Mouse (Mus musculus) heart, embryonic 12.5 days (tissue): ENCODE results near the gene Inpp4a. TPM values are rescaled to one million over a fixed set of nuclear protein-coding genes. Genes with fewer than 3 reads are reported as not detected.

Experiments used
- ATAC-seq: fragments of 200-750 bp; cut with Nextera tagmentation; 2 replicates; pipeline ENCODE4 v1.8.0; 2017; ENCODE audit warnings: moderate TSS enrichment, moderate library complexity; ENCODE audit not compliant: insufficient number of reproducible peaks, low FRiP score
- H3K27ac ChIP-seq: fragments of 300-500 bp; sonication (generic); 2 replicates; pipeline ENCODE4 v1.5.1; 2016; ENCODE audit warnings: mild to moderate bottlenecking, moderate library complexity; ENCODE audit not compliant: poor library complexity, severe bottlenecking
- H3K27me3 ChIP-seq: fragments of 300-500 bp; sonication (generic); replicated peaks from 2 replicates; pipeline ENCODE4 v1.6.1; 2016; ENCODE audit warnings: mild to moderate bottlenecking, moderate library complexity
- H3K36me3 ChIP-seq: fragments of 300-500 bp; sonication (generic); 2 replicates; pipeline ENCODE4 v1.6.1; 2016; ENCODE audit warnings: mild to moderate bottlenecking, moderate library complexity
- H3K4me1 ChIP-seq: fragments of 300-500 bp; sonication (generic); replicated peaks from 2 replicates; pipeline ENCODE4 v1.6.1; 2016; ENCODE audit warnings: mild to moderate bottlenecking
- H3K4me2 ChIP-seq: fragments of 300-500 bp; sonication (generic); 2 replicates; pipeline ENCODE4 v1.6.1; 2016; ENCODE audit warnings: mild to moderate bottlenecking, moderate library complexity
- H3K4me3 ChIP-seq: fragments of 300-500 bp; sonication (generic); 2 replicates; pipeline ENCODE4 v1.5.1; 2016; ENCODE audit warnings: mild to moderate bottlenecking
- H3K9ac ChIP-seq: fragments of 300-500 bp; sonication (generic); 2 replicates; pipeline ENCODE4 v1.6.1; 2016; ENCODE audit warnings: mild to moderate bottlenecking, moderate library complexity
- H3K9me3 ChIP-seq: fragments of 300-500 bp; sonication (generic); replicated peaks from 2 replicates; pipeline ENCODE4 v1.6.1; 2016; ENCODE audit warnings: mild to moderate bottlenecking, moderate library complexity
- WGBS: fragments of 180-500 bp; shearing (Covaris S2); methylation state at CpG from one replicate; pipeline ENCODE4 v1.1.7; 2016; 5-methylcytosine and 5-hydroxymethylcytosine counted together
- polyA plus RNA-seq: library from polyadenylated mRNA; unstranded; fragments of >200 nt; fragmentation: Nextera tagmentation; extraction: Ambion mirVana; gene quantifications from 2 replicates; pipeline ENCODE4 v1.2.1, GENCODE M21; 2016

The Inpp4a gene
- polyA plus RNA-seq, result 14.9 and 15.4 TPM in 2 replicates

- peak within 1 kb of the TSS; percentile 91 for H3K4me3 ChIP-seq
- peak within 1 kb of the TSS; percentile 68 for H3K4me2 ChIP-seq
- H3K9ac ChIP-seq, result peak within 1 kb of the TSS; percentile 94
- H3K9me3 ChIP-seq, result no peaks in the 10 kb centered on the region
- ATAC-seq, result peak; percentile 92
- H3K36me3 ChIP-seq, result no peaks in the 10 kb centered on the region
- H3K27ac ChIP-seq, result no peak within 1 kb of the TSS
- peaks cover 10% of the 10 kb centered on the region for H3K4me1 ChIP-seq
- H3K27me3 ChIP-seq, result no peaks in the 10 kb centered on the region
- under 1% methylated on average over 77 of the region's 77 CpGs for WGBS
Observed at GRCm38 (mm10) chr1:37299540-37300491, at the start of gene Inpp4a. TSS of gene Inpp4a (plus strand) at chr1:37299865.

GRCm38 (mm10) chr1:37250643-37251310 lies 48.9 kb upstream of the Inpp4a start:
- Histone ChIP-seq H3K4me2 (no peak overlapping the region), H3K9me3 (no peaks in the 10 kb centered on the region), H3K4me1 (no peaks in the 10 kb centered on the region), H3K27ac (no peak overlapping the region), H3K4me3 (no peak overlapping the region), H3K9ac (no peak overlapping the region), H3K36me3 (no peaks in the 10 kb centered on the region), H3K27me3 (no peaks in the 10 kb centered on the region; the same call in 1 of the 2 replicates)
- 43% methylated on average over 5 of the region's 5 CpGs for WGBS
- ATAC-seq, result no peak

- H3K36me3 ChIP-seq, result no peaks in the 10 kb centered on the region
- no peak overlapping the region for H3K4me2 ChIP-seq
- no peak overlapping the region for H3K4me3 ChIP-seq
- no peak overlapping the region for H3K27ac ChIP-seq
- no peaks in the 10 kb centered on the region for H3K27me3 ChIP-seq
- no peak overlapping the region for H3K9ac ChIP-seq
- H3K4me1 ChIP-seq, result no peaks in the 10 kb centered on the region
- WGBS, result 88% methylated on average over 2 of the region's 2 CpGs
- H3K9me3 ChIP-seq, result no peaks in the 10 kb centered on the region
- ATAC-seq, result no peak
Observed at GRCm38 (mm10) chr1:37258443-37258842, 41.2 kb upstream of the Inpp4a start.

GRCm38 (mm10) chr1:37272464-37272863 lies 27.2 kb upstream of the Inpp4a start:
- ATAC-seq, result no peak
- H3K27me3 ChIP-seq, result peaks cover 6% of the 10 kb centered on the region
- no peak overlapping the region for H3K4me2 ChIP-seq
- no peaks in the 10 kb centered on the region for H3K9me3 ChIP-seq
- H3K4me3 ChIP-seq, result no peak overlapping the region
- WGBS, result 7% methylated on average over 7 of the region's 7 CpGs
- H3K36me3 ChIP-seq, result no peaks in the 10 kb centered on the region
- no peak overlapping the region for H3K27ac ChIP-seq
- no peaks in the 10 kb centered on the region for H3K4me1 ChIP-seq
- H3K9ac ChIP-seq, result no peak overlapping the region

GRCm38 (mm10) chr1:37286556-37286955 lies 13.1 kb upstream of the Inpp4a start:
- H3K4me2 ChIP-seq, result no peak overlapping the region
- H3K36me3 ChIP-seq, result no peaks in the 10 kb centered on the region
- no peaks in the 10 kb centered on the region for H3K27me3 ChIP-seq
- H3K4me3 ChIP-seq, result no peak overlapping the region
- H3K27ac ChIP-seq, result no peak overlapping the region
- 70% methylated on average over 7 of the region's 7 CpGs for WGBS
- H3K9ac ChIP-seq, result no peak overlapping the region
- no peaks in the 10 kb centered on the region for H3K4me1 ChIP-seq
- ATAC-seq, result no peak
- peaks cover 7% of the 10 kb centered on the region; the same call in 1 of the 2 replicates for H3K9me3 ChIP-seq

- WGBS, result 92% methylated on average over 1 of the region's 1 CpGs
- Histone ChIP-seq H3K9ac (no peak overlapping the region), H3K27ac (no peak overlapping the region), H3K27me3 (no peaks in the 10 kb centered on the region), H3K4me3 (no peak overlapping the region), H3K9me3 (peaks cover 7% of the 10 kb centered on the region; the same call in 1 of the 2 replicates), H3K36me3 (no peaks in the 10 kb centered on the region), H3K4me1 (no peaks in the 10 kb centered on the region), H3K4me2 (no peak overlapping the region)
- ATAC-seq, result no peak
Observed at GRCm38 (mm10) chr1:37287748-37288147, 11.9 kb upstream of the Inpp4a start.

- ATAC-seq, result no peak
- Histone ChIP-seq H3K9ac (no peak overlapping the region), H3K27me3 (no peaks in the 10 kb centered on the region), H3K4me3 (no peak overlapping the region), H3K9me3 (peaks cover 7% of the 10 kb centered on the region; the same call in 1 of the 2 replicates), H3K36me3 (no peaks in the 10 kb centered on the region), H3K4me2 (no peak overlapping the region), H3K4me1 (no peaks in the 10 kb centered on the region), H3K27ac (no peak overlapping the region)
- 75% methylated on average over 11 of the region's 11 CpGs for WGBS
Observed at GRCm38 (mm10) chr1:37288181-37288935, 11.3 kb upstream of the Inpp4a start.

- Histone ChIP-seq H3K4me2 (no peak overlapping the region), H3K9ac (no peak overlapping the region), H3K4me1 (no peaks in the 10 kb centered on the region), H3K9me3 (peaks cover 3% of the 10 kb centered on the region; the same call in 1 of the 2 replicates), H3K4me3 (no peak overlapping the region), H3K36me3 (no peaks in the 10 kb centered on the region), H3K27ac (no peak overlapping the region), H3K27me3 (no peaks in the 10 kb centered on the region)
- no peak for ATAC-seq
- 77% methylated on average over 7 of the region's 7 CpGs for WGBS
Observed at GRCm38 (mm10) chr1:37288941-37289340, 10.7 kb upstream of the Inpp4a start.

- Histone ChIP-seq H3K36me3 (no peaks in the 10 kb centered on the region), H3K4me3 (no peak overlapping the region), H3K9ac (no peak overlapping the region), H3K4me1 (peaks cover 10% of the 10 kb centered on the region), H3K9me3 (no peaks in the 10 kb centered on the region), H3K27me3 (no peaks in the 10 kb centered on the region), H3K4me2 (no peak overlapping the region), H3K27ac (no peak overlapping the region)
- ATAC-seq, result no peak
- 58% methylated on average over 1 of the region's 1 CpGs for WGBS
Observed at GRCm38 (mm10) chr1:37296414-37296813, 3.3 kb upstream of the Inpp4a start.

- Histone ChIP-seq H3K4me1 (peaks cover 10% of the 10 kb centered on the region), H3K9me3 (no peaks in the 10 kb centered on the region), H3K27me3 (no peaks in the 10 kb centered on the region), H3K36me3 (no peaks in the 10 kb centered on the region), H3K4me3 (no peak overlapping the region), H3K27ac (no peak overlapping the region), H3K4me2 (no peak overlapping the region), H3K9ac (no peak overlapping the region)
- 77% methylated on average over 2 of the region's 2 CpGs for WGBS
- ATAC-seq, result no peak
Observed at GRCm38 (mm10) chr1:37298904-37299303, 761 bp upstream of the Inpp4a start.

GRCm38 (mm10) chr1:37300650-37301049 lies 985 bp downstream of the Inpp4a start:
- WGBS, result 62% methylated on average over 5 of the region's 5 CpGs
- H3K4me3 ChIP-seq, result peak overlapping the region; percentile 91
- no peak overlapping the region for H3K27ac ChIP-seq
- no peaks in the 10 kb centered on the region for H3K27me3 ChIP-seq
- H3K9ac ChIP-seq, result peak overlapping the region; percentile 94; the same call in 1 of the 2 replicates
- H3K36me3 ChIP-seq, result no peaks in the 10 kb centered on the region
- peak overlapping the region; percentile 68 for H3K4me2 ChIP-seq
- no peak for ATAC-seq
- H3K4me1 ChIP-seq, result peaks cover 10% of the 10 kb centered on the region
- no peaks in the 10 kb centered on the region for H3K9me3 ChIP-seq
